Mouse (Mus musculus): ENCODE results near the gene Lias.

Lias gene

DNA sequence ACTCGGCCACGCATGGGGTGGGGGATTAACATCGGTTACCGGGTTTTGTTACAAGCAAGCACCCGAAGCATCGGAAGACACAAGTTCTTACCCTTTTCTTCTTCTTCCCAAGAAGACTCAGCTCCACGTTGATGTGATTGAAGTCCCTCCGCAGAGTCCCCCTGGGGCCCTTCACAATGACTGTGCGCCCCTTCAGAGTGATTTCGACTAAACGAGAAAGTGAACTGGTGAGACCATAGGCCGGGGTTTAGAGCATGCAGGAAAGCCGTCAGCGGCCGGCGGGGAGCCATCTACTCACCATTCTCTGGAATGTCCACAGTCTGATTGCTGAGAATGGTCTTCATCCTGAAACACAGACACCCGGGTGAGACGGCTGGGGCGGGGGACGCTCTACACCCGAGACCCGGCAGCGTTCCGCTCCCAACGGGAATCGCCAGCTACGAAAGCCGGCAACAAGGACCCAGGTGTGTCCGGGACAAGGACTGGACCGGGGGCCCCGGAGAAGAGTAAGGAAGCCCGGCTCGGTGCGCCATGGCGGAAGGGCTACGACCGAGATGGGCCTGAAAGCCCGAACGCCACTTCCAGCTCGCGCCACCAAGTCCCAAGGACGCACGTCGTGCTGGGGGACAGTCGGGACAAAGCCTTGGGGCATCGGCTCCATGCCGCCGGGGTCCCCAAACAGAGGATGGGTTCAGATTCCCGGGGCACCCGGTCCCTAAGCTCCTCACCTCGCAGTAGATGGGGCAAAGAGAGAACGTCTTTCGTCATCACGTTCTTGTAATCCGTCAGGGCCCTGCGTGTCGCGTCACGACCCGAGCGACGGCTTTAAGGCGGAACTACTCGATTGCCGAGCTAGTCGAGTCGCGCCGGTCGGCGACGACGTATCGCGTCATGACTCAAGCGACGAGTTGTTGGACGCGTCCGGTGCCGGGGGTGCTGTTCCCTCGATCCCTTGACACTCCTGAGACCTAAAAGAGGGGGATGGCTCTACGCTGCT is at the start of gene Lias, which contains the start of gene Rpl9:
TSS of gene Lias (plus strand) at position 850 of the 997 bp plus-strand sequence.
TSS of gene Rpl9 (minus strand) at position 797 of the 997 bp plus-strand sequence.
- peak; percentile 99 for DNase-seq (ENCODE audit: low read depth, low spot score)

DNA sequence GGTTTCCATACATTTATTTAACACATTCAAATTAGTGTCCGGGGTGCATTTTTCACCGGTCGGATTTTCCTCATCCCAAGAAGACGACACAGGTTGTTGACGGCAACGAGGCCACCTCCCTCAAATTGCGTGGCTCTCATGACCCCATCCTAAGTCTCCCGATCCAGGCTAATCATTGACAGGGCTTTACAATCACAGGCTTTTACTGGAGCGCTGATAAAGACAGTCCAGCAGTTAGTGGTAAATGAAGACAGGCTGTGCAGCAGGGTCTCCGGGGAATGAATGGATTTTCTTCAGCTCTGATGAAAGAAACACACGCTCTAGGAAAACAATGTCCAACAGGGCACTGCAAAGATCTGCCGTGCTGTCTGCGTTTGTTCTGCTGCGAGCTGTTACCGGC is 43.1 kb upstream of the Lias start, which contains the start of gene Klb:
TSS of gene Klb (plus strand) at position 147 of the 400 bp plus-strand sequence.
- peak; percentile 34 for DNase-seq (ENCODE audit: low read depth, low spot score)

- no peak for DNase-seq (ENCODE audit: low read depth, low spot score)
Measured at GRCm38 (mm10) chr5:65350508-65350907, 40.8 kb upstream of the Lias start.

GRCm38 (mm10) chr5:65354097-65354496 is 37.2 kb upstream of the Lias start:
- no peak for DNase-seq (ENCODE audit: low read depth, low spot score)

GRCm38 (mm10) chr5:65354985-65355384 is 36.3 kb upstream of the Lias start:
- DNase-seq (ENCODE audit: low read depth, low spot score), result no peak

- DNase-seq (ENCODE audit: low read depth, low spot score), result no peak
Measured at GRCm38 (mm10) chr5:65356851-65357250, 34.4 kb upstream of the Lias start.

- no peak for DNase-seq (ENCODE audit: low read depth, low spot score)
Measured at GRCm38 (mm10) chr5:65357771-65358170, 33.5 kb upstream of the Lias start.

GRCm38 (mm10) chr5:65367837-65368236 is 23.5 kb upstream of the Lias start:
- no peak for DNase-seq (ENCODE audit: low read depth, low spot score)

GRCm38 (mm10) chr5:65371551-65371950 is 19.7 kb upstream of the Lias start:
- DNase-seq (ENCODE audit: low read depth, low spot score), result no peak

- no peak for DNase-seq (ENCODE audit: low read depth, low spot score)
Measured at GRCm38 (mm10) chr5:65374746-65375145, 16.6 kb upstream of the Lias start.

DNA sequence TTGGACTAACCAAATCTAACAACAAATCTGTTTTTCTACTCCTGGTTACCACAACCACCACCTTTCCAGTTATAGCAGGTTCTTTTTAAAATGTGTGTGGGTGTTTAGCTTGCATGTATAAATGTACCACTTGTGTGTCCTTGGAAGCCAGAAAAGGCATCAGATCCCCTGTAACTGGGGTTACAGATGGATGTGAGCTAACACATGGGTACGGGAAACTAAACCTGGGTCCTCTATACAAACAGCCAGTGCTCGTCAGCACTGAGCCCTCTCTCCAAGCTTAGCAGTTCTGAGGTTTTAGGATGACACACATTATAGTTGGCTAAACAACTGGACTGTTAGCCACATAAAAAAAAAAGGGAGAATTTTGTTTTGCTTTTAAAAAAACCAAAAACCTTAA is 5.6 kb upstream of the Lias start:
- DNase-seq (ENCODE audit: low read depth, low spot score), result no peak

GRCm38 (mm10) chr5:65387008-65387867 is 4.1 kb upstream of the Lias start:
- no peak for DNase-seq (ENCODE audit: low read depth, low spot score)

DNA sequence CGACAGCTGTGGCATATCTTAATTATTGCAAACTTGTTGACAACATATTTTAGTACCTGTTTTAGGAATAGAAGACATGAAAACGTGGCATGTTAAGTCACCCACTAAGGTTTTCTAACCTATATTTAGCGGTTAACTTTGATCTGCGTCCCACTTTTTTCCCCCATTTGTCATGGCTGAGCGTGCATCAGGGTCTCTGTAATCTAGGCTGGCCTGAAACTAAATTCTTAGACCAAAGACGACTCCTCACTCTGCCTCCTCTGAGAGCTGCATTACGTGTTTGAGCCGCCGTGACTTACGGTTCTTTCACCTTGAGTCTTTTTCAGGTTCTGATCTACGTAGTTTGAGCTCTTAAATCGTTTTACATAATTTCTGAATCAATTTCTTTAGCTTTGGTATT is 456 bp downstream of the Lias start:
- DNase-seq (ENCODE audit: low read depth, low spot score), result peak; percentile 64

GRCm38 (mm10) chr5:65394425-65394824 is 3.1 kb downstream of the Lias start:
- DNase-seq (ENCODE audit: low read depth, low spot score), result no peak

- DNase-seq (ENCODE audit: low read depth, low spot score), result peak; percentile 81
Measured at GRCm38 (mm10) chr5:65401251-65401994, 10.1 kb downstream of the Lias start.

DNA sequence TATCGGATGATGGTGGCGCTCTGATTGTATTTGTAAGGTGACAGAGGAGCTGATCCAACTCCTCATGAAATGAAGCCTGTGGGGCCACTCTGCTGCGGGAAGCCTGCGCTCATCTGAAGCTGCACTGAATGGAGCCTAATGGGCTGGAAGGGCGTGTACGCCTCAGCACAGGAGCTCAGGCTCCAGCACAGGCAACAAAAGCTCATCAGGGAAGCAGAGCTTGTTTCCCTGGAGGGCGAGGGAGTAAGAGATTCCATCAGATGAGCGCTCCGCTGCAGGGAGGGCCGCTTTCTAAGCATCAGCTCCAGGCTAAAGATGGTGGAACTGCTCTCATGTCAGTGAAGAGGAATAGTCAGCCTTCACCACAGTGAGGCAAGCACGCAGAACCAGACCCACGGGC is 16.7 kb downstream of the Lias start:
- DNase-seq (ENCODE audit: low read depth, low spot score), result no peak

DNA sequence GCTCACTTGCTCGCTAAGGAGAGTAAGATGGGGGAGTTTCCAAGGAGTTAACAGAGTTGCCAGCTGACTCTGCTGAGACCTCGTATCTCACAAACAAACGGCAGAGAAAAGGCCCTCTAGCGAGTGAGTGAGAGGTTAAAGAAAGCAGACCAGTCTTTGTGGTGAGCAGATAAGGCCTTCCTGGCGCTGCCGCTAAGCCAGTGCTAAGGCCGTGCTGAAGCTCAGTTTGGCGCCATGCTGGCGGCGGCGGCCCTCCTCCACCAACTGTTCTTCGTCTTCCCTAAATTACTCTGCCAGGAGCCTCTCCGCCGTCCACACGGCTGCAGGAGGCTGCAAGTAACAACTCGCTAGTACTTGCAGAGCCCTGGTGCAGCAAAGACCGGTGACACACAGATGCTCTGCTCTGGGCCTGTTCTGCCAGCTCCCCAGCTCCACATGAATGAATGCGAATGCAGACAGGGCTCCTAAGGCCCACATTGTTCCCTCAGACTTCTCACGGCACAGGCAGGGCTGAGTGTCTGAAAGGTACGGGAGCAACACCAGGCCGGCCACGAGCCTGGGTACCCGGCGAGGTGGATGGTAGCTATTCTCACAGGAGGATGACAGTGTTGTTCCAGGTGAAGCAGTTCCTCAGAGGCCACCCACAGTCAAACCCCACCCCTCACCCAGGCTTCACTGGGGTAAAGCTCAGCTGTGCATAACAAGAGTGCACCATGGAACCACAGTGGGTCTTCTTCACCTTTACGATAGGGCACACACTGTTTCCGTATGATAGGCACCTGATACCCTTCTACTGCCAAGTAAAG is 24.6 kb downstream of the Lias start:
- peak; percentile 45 for DNase-seq (ENCODE audit: low read depth, low spot score)

DNA sequence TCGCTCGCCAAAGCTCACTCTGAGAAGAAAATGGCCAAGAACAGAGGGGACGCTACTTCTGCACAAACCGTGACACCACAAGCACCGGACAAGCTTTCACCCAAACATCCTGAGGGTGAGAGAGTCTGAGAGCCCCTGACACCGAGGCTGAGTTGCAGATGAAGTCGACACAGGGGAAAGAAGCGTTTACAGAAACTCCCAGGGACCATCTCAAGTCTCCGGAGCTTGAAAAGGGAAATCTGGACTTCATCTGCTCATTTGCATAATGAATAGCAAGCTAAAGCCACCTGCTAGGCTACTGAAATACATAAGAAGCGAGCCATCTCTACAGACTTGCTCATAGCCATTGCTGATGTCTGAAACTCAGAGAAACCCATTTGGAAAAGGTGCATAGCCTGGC is 27.8 kb downstream of the Lias start:
- no peak for DNase-seq (ENCODE audit: low read depth, low spot score)

- DNase-seq (ENCODE audit: low read depth, low spot score), result no peak
Measured at GRCm38 (mm10) chr5:65420822-65421221, 29.5 kb downstream of the Lias start.

DNA sequence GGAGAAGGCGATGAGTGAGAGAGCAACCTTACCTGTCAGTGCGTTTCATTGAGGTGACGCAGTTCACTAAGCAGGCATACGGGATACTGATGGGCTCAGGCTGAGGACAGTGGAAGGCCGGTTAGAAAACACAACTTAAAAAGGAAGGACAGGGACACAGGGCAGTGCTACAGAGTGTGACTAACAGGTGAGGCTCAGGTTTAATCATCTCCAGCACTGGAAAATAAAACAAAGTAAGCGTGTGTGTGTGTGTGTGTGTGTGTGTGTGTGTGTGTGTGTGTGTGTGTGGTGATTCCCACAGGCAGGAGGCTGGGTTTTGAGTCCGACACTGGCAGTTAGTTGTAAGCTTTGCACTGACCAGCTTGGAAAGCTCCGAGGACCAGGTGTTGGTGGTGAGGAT is 31.5 kb downstream of the Lias start:
- DNase-seq (ENCODE audit: low read depth, low spot score), result no peak

GRCm38 (mm10) chr5:65424215-65424614 is 32.9 kb downstream of the Lias start:
- no peak for DNase-seq (ENCODE audit: low read depth, low spot score)
